Mouse (Mus musculus) gastrocnemius, postnatal 10 days (tissue): ENCODE data around the gene Mamdc2. TPM values are rescaled to one million over a fixed set of nuclear protein-coding genes. Genes with fewer than 3 reads are reported as not detected.

Experiments used
- DNase-seq: peaks from one replicate; pipeline ENCODE4 v3.0.0; 2021; ENCODE audit warnings: mixed read lengths
- total RNA-seq, 2 experiments: library from RNA; stranded (reverse); gene quantifications; 2 replicates each; pipeline ENCODE4 v1.2.3; 2021

Gene Mamdc2
- total RNA-seq, 2 experiments from 2014 or later: 2.3 to 5.3 TPM

GRCm38 (mm10) chr19:23354738-23355137 lies 93.5 kb downstream of the Mamdc2 start:
- DNase-seq: no peak

DNA sequence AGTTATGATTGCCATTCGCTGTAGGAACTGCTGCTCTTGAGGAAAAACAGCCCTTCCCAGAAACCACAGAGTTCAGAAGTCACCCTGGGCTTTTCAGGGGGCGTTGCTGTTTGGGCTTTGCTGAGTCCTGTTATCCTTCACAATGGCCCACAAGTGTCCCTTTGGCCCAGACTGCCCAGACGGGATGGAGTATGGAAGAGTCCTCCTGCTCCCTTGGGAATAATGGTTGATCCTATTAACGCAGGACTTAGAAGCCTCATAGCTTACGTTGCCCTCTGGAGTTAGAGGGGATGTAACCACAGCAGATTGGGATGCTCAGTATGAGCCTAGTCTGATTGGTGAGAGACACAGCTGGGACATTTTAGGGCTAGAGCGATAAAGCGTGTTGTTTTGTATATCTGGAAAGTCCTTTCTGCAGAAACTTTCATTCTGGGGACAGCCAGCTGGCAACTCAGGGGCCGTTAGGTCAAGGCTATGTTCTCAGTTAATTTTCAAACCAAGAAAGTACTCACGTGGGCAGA lies 94.3 kb downstream of the Mamdc2 start:
- no peak for DNase-seq

DNA sequence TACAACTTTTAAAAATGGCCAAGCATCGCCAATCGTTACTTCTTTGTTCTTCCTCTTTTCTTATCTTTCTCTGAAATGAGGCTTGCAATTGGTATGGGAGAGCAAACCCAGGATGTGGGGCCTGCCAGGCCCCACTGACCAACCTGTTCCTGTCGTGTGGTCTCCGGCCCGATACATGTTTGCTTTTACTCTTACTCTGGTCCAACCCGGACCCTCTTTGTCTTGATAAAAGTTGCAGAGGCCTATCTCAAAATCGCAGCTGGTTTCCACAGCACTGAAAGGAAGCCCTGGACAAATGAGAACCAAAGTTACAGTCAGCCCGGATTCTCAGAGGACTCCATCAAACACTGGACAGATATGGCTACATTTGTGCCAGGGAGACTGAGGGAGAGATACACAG lies 95.1 kb downstream of the Mamdc2 start:
- DNase-seq: no peak

DNA sequence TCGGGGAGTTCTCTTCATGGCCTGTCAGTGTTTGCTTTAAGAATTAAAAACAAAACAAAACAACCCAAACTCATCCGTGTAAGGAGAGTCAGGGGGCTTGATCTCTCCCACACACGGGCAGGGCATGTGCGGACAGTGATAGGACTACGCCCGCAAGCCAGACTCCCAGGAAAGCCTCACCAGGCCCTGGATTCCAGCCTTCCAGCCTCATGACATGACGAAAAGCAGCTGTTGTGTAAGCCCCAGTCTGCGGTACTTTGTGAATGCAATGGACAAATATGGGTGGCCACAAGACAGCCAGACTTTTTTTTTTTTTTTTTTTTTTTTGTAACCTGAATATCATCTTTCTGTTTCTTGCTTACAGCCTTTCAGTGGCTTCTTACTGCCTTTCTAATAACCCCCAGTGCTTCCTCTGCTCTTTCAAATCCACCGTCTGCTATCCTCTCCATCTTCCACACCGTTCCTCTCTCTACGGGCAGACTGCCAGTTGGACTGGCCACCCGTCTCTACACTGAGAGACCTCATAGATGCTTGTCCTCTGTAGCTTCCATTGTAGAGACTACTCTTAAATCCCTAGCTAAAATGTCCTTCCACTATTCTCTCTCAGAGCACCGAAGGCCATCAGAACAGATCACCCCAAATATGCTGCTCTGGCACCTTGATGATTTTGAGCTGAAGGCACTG lies 96.3 kb downstream of the Mamdc2 start:
- no peak for DNase-seq

DNA sequence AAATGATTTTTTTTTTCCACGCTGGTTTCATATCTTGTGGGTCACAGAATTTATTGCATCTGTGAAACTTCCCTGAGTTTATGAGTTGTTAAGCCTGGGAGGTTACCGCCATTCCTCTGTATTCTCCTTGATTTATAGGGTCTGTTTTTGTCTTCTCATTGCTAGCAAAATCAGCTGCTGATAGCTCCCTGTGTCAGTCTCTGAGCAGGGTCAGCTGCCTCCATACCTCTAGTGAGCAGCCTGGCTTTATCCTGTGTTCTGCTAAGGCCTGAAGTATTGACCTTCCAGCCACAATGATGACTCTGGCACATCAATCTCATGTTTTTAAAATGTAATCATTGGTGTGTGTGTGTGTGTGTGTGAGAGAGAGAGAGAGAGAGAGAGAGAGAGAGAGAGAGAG lies 98.3 kb downstream of the Mamdc2 start:
- DNase-seq: no peak

DNA sequence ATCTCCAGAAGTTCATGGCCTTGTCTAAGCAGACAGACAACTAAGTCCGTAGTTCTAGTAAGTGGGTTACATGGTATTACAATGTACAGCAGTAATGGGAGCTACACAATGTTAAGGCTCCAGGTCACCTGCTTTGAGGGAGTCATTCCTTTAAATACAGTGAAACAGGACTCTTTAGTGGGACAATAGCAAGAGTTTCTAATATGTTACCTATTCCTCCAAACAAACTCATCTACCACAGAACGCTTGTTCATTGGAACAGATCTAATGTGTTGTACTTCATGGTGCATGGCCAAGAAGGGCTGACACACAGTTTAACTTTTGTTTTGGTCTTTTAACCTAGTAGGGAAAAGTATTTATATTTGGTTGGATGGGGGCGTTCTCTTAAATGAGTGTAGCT lies 105.5 kb downstream of the Mamdc2 start:
- DNase-seq: no peak

GRCm38 (mm10) chr19:23332883-23333282 lies 115.4 kb downstream of the Mamdc2 start:
- DNase-seq: no peak

DNA sequence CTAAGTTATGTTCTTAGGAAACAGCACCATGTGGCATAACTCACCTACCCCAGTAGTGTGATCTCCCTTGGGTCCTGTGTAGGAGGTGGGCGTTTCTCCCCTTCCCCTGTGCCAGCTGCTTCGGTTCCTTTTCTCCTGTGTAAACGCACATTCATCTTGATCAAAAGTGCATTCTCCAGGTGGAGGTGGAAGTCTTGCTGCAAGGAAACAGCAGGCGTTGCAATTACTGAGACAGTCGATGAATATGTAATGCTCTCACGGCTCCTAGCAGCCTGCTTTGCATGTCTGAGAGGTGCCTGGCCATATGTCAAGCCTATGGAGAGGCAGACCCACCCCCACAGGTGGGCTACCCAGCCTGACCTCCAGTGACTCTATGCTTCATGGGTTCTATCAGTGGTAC lies 117.4 kb downstream of the Mamdc2 start:
- DNase-seq: no peak

- DNase-seq: no peak
Measured at GRCm38 (mm10) chr19:23329346-23329745, 118.9 kb downstream of the Mamdc2 start.

- DNase-seq: no peak
Measured at GRCm38 (mm10) chr19:23327056-23327640, 121.1 kb downstream of the Mamdc2 start.

DNA sequence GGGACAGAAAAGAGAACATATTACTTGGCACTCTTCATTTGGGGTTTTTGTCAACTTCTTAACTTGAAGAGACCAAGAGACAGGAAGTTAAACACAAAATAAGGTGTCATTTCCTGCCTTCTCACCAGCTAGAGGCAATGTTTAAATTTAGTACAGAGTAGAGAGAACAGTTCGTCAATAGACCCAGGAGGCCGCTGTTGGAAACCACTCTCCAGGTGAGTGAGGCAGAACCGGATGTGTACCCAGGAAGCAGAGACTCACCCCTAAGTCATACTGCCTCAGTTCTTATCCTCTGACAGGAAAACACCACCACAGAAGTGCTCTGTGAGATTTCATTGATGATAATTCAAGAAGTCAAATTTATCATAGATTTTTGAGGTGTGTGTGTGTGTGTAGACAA lies 125.1 kb downstream of the Mamdc2 start:
- no peak for DNase-seq

DNA sequence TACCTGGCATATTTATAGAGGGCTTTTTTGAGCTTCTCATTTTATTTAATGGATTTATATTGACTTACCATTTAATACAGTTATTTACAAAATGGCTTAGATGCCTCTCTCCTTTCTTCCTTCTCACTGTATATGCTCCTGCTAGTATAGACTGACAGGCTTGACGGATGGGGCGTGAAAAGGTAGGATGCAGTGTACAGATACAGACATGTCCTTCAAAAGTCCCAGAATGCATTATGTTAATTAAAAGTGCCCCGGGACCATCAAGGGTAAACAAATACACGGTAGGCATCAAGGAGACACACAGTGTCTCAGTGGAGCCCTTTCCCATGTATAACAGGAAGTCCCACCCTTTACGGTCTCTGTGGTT lies 130.3 kb downstream of the Mamdc2 start:
- DNase-seq: no peak

- no peak for DNase-seq
Measured at GRCm38 (mm10) chr19:23317295-23317988, 130.8 kb downstream of the Mamdc2 start.

DNA sequence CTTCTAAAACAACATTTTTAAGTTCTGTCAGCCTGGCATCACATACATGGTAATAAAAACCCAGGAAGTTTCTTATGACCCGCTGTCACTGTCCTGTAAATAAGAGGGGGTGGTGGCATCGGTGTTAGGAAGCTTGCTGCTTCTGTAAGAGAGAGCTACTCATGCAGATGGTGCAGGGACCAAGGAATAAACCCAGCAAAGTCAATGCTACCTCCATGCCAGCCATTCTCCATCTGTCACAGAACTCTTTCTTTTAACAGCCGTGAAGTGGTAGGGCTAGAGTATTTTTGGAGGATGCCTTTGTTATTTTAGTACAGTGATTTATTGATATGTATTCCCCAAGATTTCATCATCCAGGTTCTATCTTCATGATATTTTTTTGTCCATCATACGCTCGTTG lies 131.4 kb downstream of the Mamdc2 start:
- no peak for DNase-seq

- DNase-seq: no peak
Measured at GRCm38 (mm10) chr19:23309979-23310378, 138.3 kb downstream of the Mamdc2 start.

GRCm38 (mm10) chr19:23306671-23307070 lies 141.6 kb downstream of the Mamdc2 start:
- no peak for DNase-seq

DNA sequence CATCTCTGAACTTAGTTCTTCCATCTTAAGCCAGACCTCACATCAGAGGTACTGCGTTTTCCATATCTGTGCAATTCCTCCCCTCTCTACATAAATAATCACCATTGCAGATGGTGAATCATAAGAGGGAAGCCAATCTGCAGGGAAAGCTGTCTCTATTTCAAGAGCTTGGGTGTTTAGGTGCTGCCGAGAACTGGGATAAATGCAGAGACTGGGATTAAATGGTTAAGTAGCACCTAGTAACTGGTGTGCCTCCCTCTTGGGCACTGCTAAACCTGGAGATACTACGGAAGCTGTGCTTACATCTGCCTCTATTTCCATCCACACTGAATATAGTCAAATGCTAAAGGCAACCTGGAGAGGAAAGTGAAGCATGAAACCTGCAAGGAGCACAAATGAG lies 148.3 kb downstream of the Mamdc2 start:
- no peak for DNase-seq

GRCm38 (mm10) chr19:23298917-23299316 lies 149.3 kb downstream of the Mamdc2 start:
- DNase-seq: no peak

- no peak for DNase-seq
Measured at GRCm38 (mm10) chr19:23297191-23297590, 151.1 kb downstream of the Mamdc2 start.

- DNase-seq: no peak
Measured at GRCm38 (mm10) chr19:23289251-23289650, 159.0 kb downstream of the Mamdc2 start.

- no peak for DNase-seq
Measured at GRCm38 (mm10) chr19:23281911-23282660, 166.2 kb downstream of the Mamdc2 start.

DNA sequence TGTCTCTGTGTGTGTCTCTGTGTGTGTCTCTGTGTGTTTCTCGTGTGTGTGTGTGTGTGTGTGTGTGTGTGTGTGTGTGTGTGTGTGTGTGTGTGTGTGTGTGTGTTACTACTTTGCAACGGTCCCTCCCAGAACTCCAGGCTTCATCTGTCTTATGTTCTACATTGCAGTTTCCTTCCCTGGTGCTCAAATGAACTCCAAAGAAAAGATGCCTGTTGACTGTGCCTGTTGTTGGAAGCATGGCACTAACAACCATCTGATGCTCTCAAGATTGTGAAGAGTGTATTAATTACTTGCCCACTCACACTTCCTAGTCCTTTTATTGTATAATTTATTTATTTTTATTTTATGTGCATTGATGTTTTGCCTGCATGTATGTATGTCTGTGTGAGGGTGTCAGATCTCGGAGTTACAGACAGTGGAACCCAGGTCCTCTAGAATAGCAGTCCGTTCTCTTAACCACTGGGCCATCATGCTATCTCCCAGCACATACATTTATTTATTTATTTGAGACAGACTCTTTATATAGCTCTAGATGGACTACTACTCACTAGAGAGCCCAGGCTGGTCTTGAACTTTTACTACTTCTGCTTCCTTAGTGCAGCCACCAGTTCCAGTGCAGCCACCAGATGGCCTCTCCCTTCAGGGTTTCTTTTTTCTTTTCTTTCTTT lies 174.1 kb downstream of the Mamdc2 start:
- DNase-seq: no peak
